Mouse (Mus musculus) CH12F3 (cell line): Measurements from ENCODE around the gene Ubtd1.

Experiments used
- in situ Hi-C: fragments of 300-500 bp; cut with MboI; formaldehyde crosslinking; loops from 2 replicates; pipeline ENCODE4 v1.14.3; 2020; ENCODE audit warnings: low sequenced_read_pairs

The Ubtd1 gene

GRCm38 (mm10) chr19:41993484-41993883 lies 11.9 kb downstream of the Ubtd1 start:
- in situ Hi-C loops, result no loop called here

GRCm38 (mm10) chr19:41994023-41994422 lies 12.5 kb downstream of the Ubtd1 start:
- in situ Hi-C loops, result no loop called here

- in situ Hi-C loops, result no loop called here
Measured at GRCm38 (mm10) chr19:41995483-41995882, 13.9 kb downstream of the Ubtd1 start.

- in situ Hi-C loops, result no loop called here
Measured at GRCm38 (mm10) chr19:41997090-41997489, 15.5 kb downstream of the Ubtd1 start.

GRCm38 (mm10) chr19:41998770-41999548 lies 17.4 kb downstream of the Ubtd1 start:
- in situ Hi-C loops, result no loop called here

- in situ Hi-C loops, result no loop called here
Measured at GRCm38 (mm10) chr19:41999688-42000283, 18.2 kb downstream of the Ubtd1 start.

- in situ Hi-C loops, result no loop called here
Measured at GRCm38 (mm10) chr19:42000446-42000958, 18.9 kb downstream of the Ubtd1 start.

GRCm38 (mm10) chr19:42001253-42001980 lies 19.9 kb downstream of the Ubtd1 start:
- in situ Hi-C loops, result no loop called here

GRCm38 (mm10) chr19:42004258-42004657 lies 22.7 kb downstream of the Ubtd1 start:
- in situ Hi-C loops, result no loop called here

GRCm38 (mm10) chr19:42005616-42006015 lies 24.1 kb downstream of the Ubtd1 start:
- in situ Hi-C loops, result no loop called here

- in situ Hi-C loops, result no loop called here
Measured at GRCm38 (mm10) chr19:42006568-42006967, 25.0 kb downstream of the Ubtd1 start.

GRCm38 (mm10) chr19:42008586-42008985 lies 27.0 kb downstream of the Ubtd1 start:
- in situ Hi-C loops, result no loop called here

- in situ Hi-C loops, result no loop called here
Measured at GRCm38 (mm10) chr19:42009067-42009466, 27.5 kb downstream of the Ubtd1 start.

GRCm38 (mm10) chr19:42010436-42010835 lies 28.9 kb downstream of the Ubtd1 start:
- in situ Hi-C loops, result no loop called here

GRCm38 (mm10) chr19:42011123-42011522 lies 29.6 kb downstream of the Ubtd1 start:
- in situ Hi-C loops, result no loop called here

- in situ Hi-C loops, result no loop called here
Measured at GRCm38 (mm10) chr19:42014231-42014825, 32.8 kb downstream of the Ubtd1 start.

- in situ Hi-C loops, result no loop called here
Measured at GRCm38 (mm10) chr19:42015001-42015400, 33.4 kb downstream of the Ubtd1 start.

GRCm38 (mm10) chr19:42016251-42016650 lies 34.7 kb downstream of the Ubtd1 start:
- in situ Hi-C loops, result no loop called here

GRCm38 (mm10) chr19:42016840-42017239 lies 35.3 kb downstream of the Ubtd1 start:
- in situ Hi-C loops, result no loop called here

GRCm38 (mm10) chr19:42017399-42018247 lies 36.1 kb downstream of the Ubtd1 start:
- in situ Hi-C loops, result no loop called here
